Mouse (Mus musculus): ENCODE data around the gene Bsn.

DNA sequence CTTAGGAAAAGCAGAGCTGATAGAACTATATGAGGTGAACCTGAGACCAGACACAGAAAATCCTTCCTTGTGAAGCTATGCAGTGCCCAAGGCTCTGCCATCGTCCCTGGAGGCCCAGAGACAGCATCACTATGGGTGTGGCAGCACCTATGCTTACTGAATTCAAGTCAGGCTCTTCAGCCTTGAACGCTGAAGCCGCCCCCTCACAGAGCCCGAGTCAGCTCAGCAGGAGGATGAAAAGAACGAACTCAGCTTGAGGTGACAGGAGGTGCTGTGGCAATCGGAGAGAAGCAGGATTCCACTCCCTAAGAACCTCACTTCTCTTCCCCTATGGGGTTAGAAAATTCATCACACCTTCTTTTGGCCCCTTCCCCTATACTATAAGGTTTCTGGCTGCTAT, 2.6 kb downstream of the Bsn start:
- TF ChIP-seq CTCF (IDR thresholded peaks at IDR 0.05; ENCODE audit: extremely low read depth, insufficient read depth, low read length) (no peak), POLR2A (IDR thresholded peaks at IDR 0.05; ENCODE audit: extremely low read depth, insufficient read depth, low read length) (peak; percentile 76)

Measured in cortical plate, adult 2 months (tissue).